Mouse (Mus musculus) subcutaneous adipose tissue, adult 2 months (tissue): ENCODE measurements around the gene Npas1. TPM values are rescaled to one million over a fixed set of nuclear protein-coding genes. Genes with fewer than 3 reads are reported as not detected.

Experiments
- polyA plus RNA-seq: library from polyadenylated mRNA; depleted of rRNA; stranded (reverse); fragments of >200 nt; gene quantifications from 2 replicates; pipeline ENCODE4 v1.2.3, GENCODE M21; 2012; ENCODE audit warnings: low replicate concordance; rRNA removed

The Npas1 gene
- polyA plus RNA-seq = not detected in 2 replicates

DNA sequence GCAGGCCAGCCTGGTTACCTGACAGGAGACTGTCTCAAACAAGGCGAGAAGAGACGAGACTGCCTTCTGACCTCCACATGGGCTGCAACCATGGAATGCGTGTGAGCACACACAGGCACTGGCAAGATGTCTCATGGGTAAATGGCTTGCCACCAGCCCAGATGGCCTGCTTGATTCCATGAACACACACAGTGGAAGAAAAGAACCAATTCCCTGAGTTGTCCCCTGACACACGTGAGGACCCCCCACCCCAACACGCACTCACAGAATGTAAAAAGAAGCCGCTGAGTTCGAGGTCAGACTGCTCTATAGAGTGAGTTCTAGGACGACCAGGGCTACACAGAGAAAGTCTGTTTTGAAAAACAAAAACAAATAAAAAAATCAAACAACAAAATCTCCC is at the start of gene Npas1:
Npas1 (minus strand) TSS at position 101 of the 400 bp plus-strand sequence.

DNA sequence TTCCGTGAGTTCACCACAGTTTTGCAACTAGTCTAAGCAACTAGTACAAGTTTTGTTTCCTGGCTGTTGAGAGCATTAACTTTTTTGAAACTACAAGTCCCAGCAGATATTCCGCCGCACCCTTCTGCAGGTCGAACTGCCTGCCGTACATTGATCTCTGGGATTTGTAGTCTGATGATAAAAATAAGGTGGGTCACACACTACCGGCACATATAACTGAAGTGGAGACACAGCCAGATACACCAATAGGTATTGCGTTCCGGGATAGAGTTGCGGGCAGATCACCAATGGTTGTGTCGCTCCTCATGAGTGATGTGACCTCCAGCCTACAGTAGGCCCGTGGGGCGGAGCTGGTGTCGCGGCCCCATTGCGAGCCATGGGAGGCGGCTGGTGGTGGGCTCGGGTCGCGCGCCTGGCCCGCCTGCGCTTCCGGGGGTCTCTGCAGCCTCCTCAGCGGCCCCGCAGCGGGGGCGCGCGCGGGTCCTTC is 24.9 kb downstream of the Npas1 start, which contains the start of gene Tmem160:
Tmem160 (plus strand) TSS at position 193 of the 487 bp plus-strand sequence.

Other genes with a start within 250 kb of the Npas1 start
- 1.4 and 1.7 TPM in 2 replicates for gene C5ar2, start 233.6 kb downstream of the Npas1 start, polyA plus RNA-seq
- 29.1 and 29.9 TPM in 2 replicates for gene C5ar1, start 218.2 kb downstream of the Npas1 start, polyA plus RNA-seq
- 18.8 and 39.6 TPM in 2 replicates for gene Inafm1, start 204.1 kb downstream of the Npas1 start, polyA plus RNA-seq
- gene Ccdc9, start 190.9 kb downstream of the Npas1 start, polyA plus RNA-seq = 28.3 and 41.4 TPM in 2 replicates
- gene Bbc3, start 169.3 kb downstream of the Npas1 start, polyA plus RNA-seq = 20.8 and 21.7 TPM in 2 replicates
- gene Sae1, start 89.9 kb downstream of the Npas1 start, polyA plus RNA-seq = 37.8 and 51.4 TPM in 2 replicates
- gene Zc3h4, start 76.8 kb downstream of the Npas1 start, polyA plus RNA-seq = 25.7 and 45.3 TPM in 2 replicates
- gene Tmem160, start 24.9 kb downstream of the Npas1 start, polyA plus RNA-seq = 90.3 and 106 TPM in 2 replicates
- 25.2 and 29.9 TPM in 2 replicates for gene Arhgap35, start 137.3 kb upstream of the Npas1 start, polyA plus RNA-seq
- not detected in 2 replicates for gene Ceacam15, start 198.0 kb upstream of the Npas1 start, polyA plus RNA-seq
- gene Ceacam9, start 244.2 kb upstream of the Npas1 start, polyA plus RNA-seq = not detected in 2 replicates